8 mouse cellular contexts compared by ENCODE assay signal in the genomic region with DNA sequence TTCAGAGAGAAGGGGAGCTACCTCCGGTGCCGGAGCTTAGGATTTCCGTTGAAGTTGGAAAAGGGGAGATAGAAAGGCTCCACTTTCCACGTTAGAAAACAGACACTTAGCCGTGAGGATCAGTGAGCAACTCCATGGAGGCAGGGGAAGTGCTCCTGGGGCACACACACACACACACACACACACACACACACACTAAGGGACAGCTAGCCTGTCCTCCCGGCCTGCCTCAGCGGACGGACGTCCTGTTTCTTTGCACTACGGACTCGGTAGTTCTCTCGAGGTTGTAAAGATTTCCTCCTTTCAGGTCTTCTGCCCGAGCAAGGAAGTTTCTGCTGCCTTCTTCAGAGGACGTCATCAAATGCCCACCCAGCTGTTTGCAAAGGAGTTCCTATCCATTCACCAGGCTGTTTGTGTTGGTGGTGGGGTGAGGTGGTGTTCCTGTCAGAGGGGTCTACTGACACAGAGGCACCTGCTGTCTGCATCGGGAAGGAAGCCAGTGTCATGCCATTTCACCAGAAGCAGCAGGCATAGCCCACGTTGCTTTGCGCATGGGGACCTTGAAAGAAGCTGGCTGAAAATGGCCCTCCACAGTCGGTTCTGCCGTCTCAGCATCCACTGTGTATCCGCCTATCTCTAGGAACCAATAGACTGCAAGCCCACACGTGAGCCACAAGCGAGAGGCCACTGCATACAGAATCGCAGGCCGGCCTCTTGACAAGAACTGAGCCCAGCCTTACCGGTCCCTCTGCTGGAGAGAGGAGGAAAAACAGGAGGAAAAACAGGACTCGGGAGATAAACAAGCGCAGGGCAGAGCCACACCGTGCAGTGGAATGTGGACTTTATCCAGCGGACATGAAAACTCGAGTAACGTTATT. TPM values are rescaled to one million over a fixed set of nuclear protein-coding genes. Genes with fewer than 3 reads are reported as not detected.
DNase-seq lines count a peak whose midpoint lies in the region; ATAC-seq lines count a peak whose summit lies in the region.

No protein-coding gene starts in this region.

- DNase-seq in cerebellum, postnatal 4 days (ENCODE audit: low spot score in 2 of 2), result peak; percentile 51 to 77
- DNase-seq in gastrocnemius, adult 18-20 months (ENCODE audit: low spot score), result peak; percentile 92
- DNase-seq in left cerebral cortex, adult 11 months (ENCODE audit: low spot score), result peak; percentile 78
- DNase-seq in lung, postnatal 4 days, result peak; percentile 86 to 88
- DNase-seq in right cerebral cortex, adult 18-20 months, result peak; percentile 88
- peak; percentile 87 for DNase-seq in urinary bladder, postnatal 14 days (ENCODE audit: low spot score)

- no peaks in the 10 kb centered on the region for H3K36me3 ChIP-seq in hindbrain, embryonic 16.5 days (ENCODE audit: control insufficient read depth, insufficient read depth, low read length)

- H3K27me3 ChIP-seq in hindbrain, embryonic 16.5 days (replicated peaks; ENCODE audit: control insufficient read depth, insufficient read depth, low read length), result no peaks in the 10 kb centered on the region

- 17% methylated on average over 31 of the region's 31 CpGs for WGBS in hindbrain, embryonic 16.5 days

- H3K9me3 ChIP-seq in hindbrain, embryonic 16.5 days (ENCODE audit: control insufficient read depth, low read length), result no peaks in the 10 kb centered on the region

- peak overlapping the region; percentile 56 for H3K4me2 ChIP-seq in hindbrain, embryonic 16.5 days (ENCODE audit: low read length)

- H3K4me1 ChIP-seq in hindbrain, embryonic 16.5 days (ENCODE audit: control insufficient read depth, insufficient read depth, low read depth, low read length), result peaks cover 4% of the 10 kb centered on the region

- peak overlapping the region; percentile 67 for H3K27ac ChIP-seq in hindbrain, embryonic 16.5 days (ENCODE audit: low read depth, low read length)

- peak; percentile 89 for ATAC-seq in activated CD4-positive, CD25-positive, alpha-beta regulatory T cell, adult 4 months
- peak; percentile 93 for ATAC-seq in hindbrain, embryonic 16.5 days

- peak overlapping the region; percentile 19; the same call in 1 of the 2 replicates for H3K4me3 ChIP-seq in hindbrain, embryonic 16.5 days (ENCODE audit: low read length)

- peak overlapping the region; percentile 47 for H3K9ac ChIP-seq in hindbrain, embryonic 16.5 days (ENCODE audit: low read depth, low read length)

RNA-seq across cellular contexts. Expression of gene Marc2, which starts 5.7 kb away (rescaled TPM):
- polyA plus RNA-seq in activated CD4-positive, CD25-positive, alpha-beta regulatory T cell, adult 4 months (2017; shearing (Covaris generic)), result 10 to 100 TPM; 31.5 to 33.8 TPM
- 100 to 1,000 TPM; 116 to 125 TPM for total RNA-seq in gastrocnemius, adult 18-20 months (2021)
- 121 and 129 TPM in 2 replicates for polyA plus RNA-seq in hindbrain, embryonic 16.5 days (2015; fragmentation: Nextera tagmentation; extraction: Ambion mirVana)

RNA-seq across cellular contexts. Expression of gene C130074G19Rik, which starts 31.0 kb away (rescaled TPM):
- not detected for polyA plus RNA-seq in activated CD4-positive, CD25-positive, alpha-beta regulatory T cell, adult 4 months (2017; shearing (Covaris generic))
- total RNA-seq in gastrocnemius, adult 18-20 months (2021), result 1 to 10 TPM; 6.6 to 8.7 TPM
- polyA plus RNA-seq in hindbrain, embryonic 16.5 days (2015; fragmentation: Nextera tagmentation; extraction: Ambion mirVana), result 0.97 and 1.0 TPM in 2 replicates

RNA-seq across cellular contexts. Expression of gene Marc1, which starts 40.9 kb away (rescaled TPM):
- not detected for polyA plus RNA-seq in activated CD4-positive, CD25-positive, alpha-beta regulatory T cell, adult 4 months (2017; shearing (Covaris generic))
- total RNA-seq in gastrocnemius, adult 18-20 months (2021), result under 1 TPM; 0.18 to 0.24 TPM
- 0.24 and 0.30 TPM in 2 replicates for polyA plus RNA-seq in hindbrain, embryonic 16.5 days (2015; fragmentation: Nextera tagmentation; extraction: Ambion mirVana)

Comparison
In these comparisons a context has a peak if more than half of its experiments do, and no peak if none do; other contexts are left out.
1. Peak in every context shown above with its lines: DNase-seq, ATAC-seq, H3K4me3 ChIP-seq and H3K27ac ChIP-seq.